Mouse (Mus musculus) hindbrain, embryonic 13.5 days (tissue): ENCODE results near the gene Hoxd12. TPM values are rescaled to one million over a fixed set of nuclear protein-coding genes. Genes with fewer than 3 reads are reported as not detected.

ENCODE experiments used
- ATAC-seq: fragments of 200-750 bp; cut with Nextera tagmentation; 2 replicates; pipeline ENCODE4 v1.8.0; 2017; ENCODE audit warnings: moderate TSS enrichment; ENCODE audit not compliant: low FRiP score
- H3K27ac ChIP-seq: fragments of 300-500 bp; sonication (generic); 2 replicates; pipeline ENCODE4 v1.5.1; 2015; ENCODE audit warnings: inconsistent platforms, mild to moderate bottlenecking, moderate library complexity
- H3K27me3 ChIP-seq: fragments of 300-500 bp; sonication (generic); 2 replicates; pipeline ENCODE4 v1.6.1; 2015; ENCODE audit warnings: mild to moderate bottlenecking, inconsistent platforms
- H3K36me3 ChIP-seq: fragments of 300-500 bp; sonication (generic); 2 replicates; pipeline ENCODE4 v1.6.1; 2015; ENCODE audit warnings: mild to moderate bottlenecking, inconsistent platforms
- H3K4me1 ChIP-seq: fragments of 300-500 bp; sonication (generic); replicated peaks from 2 replicates; pipeline ENCODE4 v1.6.1; 2015; ENCODE audit warnings: inconsistent platforms
- H3K4me2 ChIP-seq: fragments of 300-500 bp; sonication (generic); 2 replicates; pipeline ENCODE4 v1.6.1; 2015; ENCODE audit warnings: inconsistent platforms, mild to moderate bottlenecking, moderate library complexity
- H3K4me3 ChIP-seq: fragments of 300-500 bp; sonication (generic); 2 replicates; pipeline ENCODE4 v1.5.1; 2015; ENCODE audit warnings: mild to moderate bottlenecking, inconsistent platforms
- H3K9ac ChIP-seq: fragments of 300-500 bp; sonication (generic); 2 replicates; pipeline ENCODE4 v1.6.1; 2015; ENCODE audit warnings: mild to moderate bottlenecking, inconsistent platforms
- H3K9me3 ChIP-seq: fragments of 300-500 bp; sonication (generic); 2 replicates; pipeline ENCODE4 v1.6.1; 2016; ENCODE audit warnings: inconsistent platforms
- WGBS: fragments of 180-500 bp; shearing (Covaris S2); methylation state at CpG from one replicate; pipeline ENCODE4 v1.1.7; 2015; 5-methylcytosine and 5-hydroxymethylcytosine counted together
- polyA plus RNA-seq: library from polyadenylated mRNA; unstranded; fragments of >200 nt; fragmentation: Nextera tagmentation; extraction: Ambion mirVana; gene quantifications from 2 replicates; pipeline ENCODE4 v1.2.1, GENCODE M21; 2015

Hoxd12 gene
- polyA plus RNA-seq = not detected in 2 replicates

DNA sequence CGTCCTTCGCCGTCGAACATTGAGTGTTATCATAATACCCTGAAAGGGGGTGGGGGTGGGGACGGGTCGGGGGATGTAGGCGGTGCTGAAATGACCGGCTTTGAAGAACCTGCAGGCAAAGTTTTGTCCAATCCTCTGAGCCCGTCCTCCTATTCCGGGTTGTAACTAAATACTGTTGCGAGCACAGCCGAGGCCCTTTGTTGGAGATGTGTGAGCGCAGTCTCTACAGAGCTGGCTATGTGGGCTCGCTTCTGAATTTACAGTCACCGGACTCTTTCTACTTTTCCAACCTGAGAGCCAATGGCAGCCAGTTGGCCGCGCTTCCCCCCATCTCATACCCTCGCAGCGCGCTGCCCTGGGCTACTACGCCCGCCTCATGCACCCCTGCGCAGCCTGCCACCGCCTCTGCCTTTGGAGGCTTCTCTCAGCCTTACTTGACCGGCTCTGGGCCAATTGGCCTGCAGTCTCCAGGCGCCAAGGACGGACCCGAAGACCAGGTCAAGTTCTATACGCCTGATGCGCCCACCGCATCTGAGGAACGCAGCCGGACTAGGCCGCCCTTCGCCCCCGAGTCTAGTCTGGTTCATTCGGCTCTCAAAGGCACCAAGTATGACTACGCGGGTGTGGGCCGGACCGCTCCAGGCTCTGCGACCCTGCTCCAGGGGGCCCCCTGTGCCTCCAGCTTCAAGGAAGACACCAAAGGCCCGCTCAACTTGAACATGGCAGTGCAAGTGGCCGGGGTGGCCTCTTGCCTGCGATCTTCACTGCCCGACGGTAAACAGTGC lies at the start of gene Hoxd12:
Gene Hoxd12 (plus strand): TSS at position 133 of the 785 bp plus-strand sequence.
- Histone ChIP-seq H3K27ac (no peak within 1 kb of the TSS), H3K9me3 (no peaks in the 10 kb centered on the region), H3K36me3 (no peaks in the 10 kb centered on the region), H3K27me3 (peaks cover 100% of the 10 kb centered on the region), H3K9ac (no peak within 1 kb of the TSS), H3K4me3 (no peak within 1 kb of the TSS), H3K4me1 (peaks cover 4% of the 10 kb centered on the region), H3K4me2 (no peak within 1 kb of the TSS)
- WGBS = 2% methylated on average over 47 of the region's 47 CpGs
- ATAC-seq = no peak

DNA sequence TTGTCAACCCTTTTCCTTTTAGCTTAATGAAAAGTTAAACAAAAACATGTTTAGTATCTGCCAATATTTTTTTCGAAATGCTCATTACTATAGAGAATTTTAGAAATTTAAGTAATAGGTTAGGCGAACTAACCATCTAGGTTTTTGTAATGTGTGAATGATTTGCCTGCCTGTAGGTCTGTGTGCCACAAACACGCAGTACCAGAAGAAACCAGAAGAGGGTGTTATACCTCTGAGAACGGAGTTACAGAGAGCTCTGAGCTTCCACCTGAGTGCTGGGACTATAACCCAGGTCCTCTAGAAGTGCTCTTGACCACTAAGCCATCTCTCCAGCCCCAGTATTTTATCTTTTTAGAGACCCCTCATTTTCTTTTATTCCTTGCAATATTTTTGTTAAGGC lies 39.4 kb upstream of the Hoxd12 start:
- H3K9me3 ChIP-seq = no peaks in the 10 kb centered on the region
- H3K9ac ChIP-seq = no peak overlapping the region
- ATAC-seq = no peak
- WGBS = 67% methylated on average over 4 of the region's 4 CpGs
- no peak overlapping the region for H3K4me3 ChIP-seq
- H3K27me3 ChIP-seq = peaks cover 13% of the 10 kb centered on the region
- H3K4me1 ChIP-seq = no peaks in the 10 kb centered on the region
- H3K27ac ChIP-seq = no peak overlapping the region
- H3K36me3 ChIP-seq = no peaks in the 10 kb centered on the region
- H3K4me2 ChIP-seq = no peak overlapping the region

DNA sequence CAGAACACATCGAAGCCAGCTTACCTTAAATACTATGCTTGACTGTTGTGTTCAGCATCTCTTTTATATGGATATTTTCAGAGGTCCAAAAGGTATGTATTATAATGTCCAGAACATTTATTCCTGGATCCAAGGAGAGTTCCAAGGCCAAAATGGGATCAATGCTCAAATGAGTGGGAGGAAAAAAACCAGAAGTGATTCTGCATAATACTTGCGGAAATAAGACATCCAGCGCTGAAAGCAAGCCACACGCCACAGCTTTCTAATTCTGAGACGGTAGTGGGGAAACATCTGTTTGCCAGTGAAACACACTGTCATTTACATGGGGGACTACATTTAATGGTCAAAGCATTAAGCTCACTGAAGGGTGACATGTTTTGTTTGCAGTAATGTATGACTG lies 32.4 kb upstream of the Hoxd12 start:
- no peaks in the 10 kb centered on the region for H3K9me3 ChIP-seq
- H3K27me3 ChIP-seq = peaks cover 67% of the 10 kb centered on the region
- no peaks in the 10 kb centered on the region for H3K36me3 ChIP-seq
- no peak overlapping the region for H3K4me2 ChIP-seq
- no peaks in the 10 kb centered on the region for H3K4me1 ChIP-seq
- WGBS = 68% methylated on average over 5 of the region's 5 CpGs
- no peak overlapping the region for H3K4me3 ChIP-seq
- H3K27ac ChIP-seq = no peak overlapping the region
- no peak overlapping the region for H3K9ac ChIP-seq
- no peak for ATAC-seq

DNA sequence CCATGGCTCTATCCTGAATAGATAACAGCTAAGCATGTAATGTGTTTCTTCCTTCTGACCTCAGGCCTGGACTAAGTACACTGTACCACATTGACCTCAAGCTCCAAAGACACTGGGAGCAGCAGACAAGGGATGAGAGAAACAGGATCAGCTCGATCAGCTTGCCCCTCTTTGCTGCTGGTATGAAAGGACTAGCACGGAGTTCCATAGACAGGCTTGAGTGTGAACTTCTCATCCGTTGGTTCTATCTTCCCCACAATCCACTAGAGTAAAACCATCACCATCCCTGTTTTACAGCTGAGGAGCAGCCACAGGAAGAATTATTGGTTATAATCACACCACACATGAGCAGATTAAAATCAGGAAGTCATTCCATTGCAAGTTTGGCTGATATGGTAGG lies 29.2 kb upstream of the Hoxd12 start:
- no peaks in the 10 kb centered on the region for H3K36me3 ChIP-seq
- H3K4me3 ChIP-seq = no peak overlapping the region
- H3K4me1 ChIP-seq = 0 out of 2 replicates have a peak, but pooled peaks cover 4% of the 10 kb centered on the region
- ATAC-seq = no peak
- no peak overlapping the region for H3K27ac ChIP-seq
- no peaks in the 10 kb centered on the region for H3K9me3 ChIP-seq
- WGBS = 87% methylated on average over 3 of the region's 3 CpGs
- H3K27me3 ChIP-seq = peaks cover 87% of the 10 kb centered on the region
- H3K9ac ChIP-seq = no peak overlapping the region
- no peak overlapping the region for H3K4me2 ChIP-seq

DNA sequence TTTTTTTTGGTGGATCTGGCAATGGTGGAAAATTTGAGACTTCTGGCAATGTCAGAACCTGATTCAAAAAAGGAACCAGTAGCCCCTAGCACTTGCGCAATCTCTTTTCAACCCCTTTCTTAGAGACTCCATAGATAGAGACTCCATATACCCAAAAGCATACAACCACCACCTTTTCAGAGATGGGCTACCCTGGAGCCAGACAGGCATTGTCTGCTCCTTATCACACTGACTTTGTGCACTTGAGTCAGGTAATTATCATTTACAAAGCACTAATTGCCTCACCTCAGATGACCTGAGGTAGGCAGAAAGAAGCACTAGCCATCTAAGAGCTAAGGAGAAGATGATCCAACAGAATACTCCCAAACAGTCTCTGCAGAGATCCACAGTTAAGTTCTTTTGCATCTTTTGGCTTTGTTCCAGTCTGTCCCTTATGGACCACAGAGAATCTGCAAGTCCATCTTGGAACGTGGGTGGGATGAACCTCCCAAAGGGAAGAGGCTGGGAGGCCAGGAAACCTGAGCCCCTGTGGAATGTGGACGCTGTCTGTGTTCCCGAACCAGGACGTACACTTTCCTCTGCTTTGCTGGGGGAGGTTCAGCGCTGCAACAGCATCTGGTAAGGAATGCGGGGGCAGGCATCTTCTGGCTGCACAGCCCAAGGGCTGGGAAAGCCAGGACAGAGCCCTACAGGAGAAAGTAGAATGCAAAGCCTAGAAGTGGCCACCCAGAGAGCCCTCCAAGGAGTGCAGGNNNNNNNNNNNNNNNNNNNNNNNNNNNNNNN lies 27.5 kb upstream of the Hoxd12 start:
- H3K36me3 ChIP-seq = no peaks in the 10 kb centered on the region
- H3K9me3 ChIP-seq = no peaks in the 10 kb centered on the region
- H3K27me3 ChIP-seq = peaks cover 95% of the 10 kb centered on the region
- H3K27ac ChIP-seq = no peak overlapping the region
- H3K4me2 ChIP-seq = no peak overlapping the region
- ATAC-seq = no peak
- H3K4me1 ChIP-seq = 0 out of 2 replicates have a peak, but pooled peaks cover 4% of the 10 kb centered on the region
- no peak overlapping the region for H3K4me3 ChIP-seq
- H3K9ac ChIP-seq = no peak overlapping the region
- WGBS = 19% methylated on average over 7 of the region's 7 CpGs

DNA sequence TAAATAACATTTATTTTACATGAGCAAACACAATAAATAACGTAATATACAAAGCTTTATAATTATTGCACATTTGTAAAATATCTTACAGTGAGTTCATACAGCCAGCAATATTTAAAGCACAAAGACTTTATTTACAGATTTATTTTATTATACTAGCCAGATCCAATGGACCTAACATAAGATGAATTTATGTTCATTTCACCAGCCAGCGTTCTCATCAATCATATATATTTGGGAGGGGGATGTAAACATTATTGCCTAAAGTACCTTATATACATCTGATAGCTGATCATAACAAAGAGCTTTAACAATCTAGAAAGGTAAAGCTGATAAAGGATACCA lies 21.8 kb upstream of the Hoxd12 start:
- Histone ChIP-seq H3K27ac (no peak overlapping the region), H3K9ac (no peak overlapping the region), H3K36me3 (no peaks in the 10 kb centered on the region), H3K4me1 (peaks cover 15% of the 10 kb centered on the region), H3K27me3 (peaks cover 87% of the 10 kb centered on the region), H3K4me3 (no peak overlapping the region), H3K9me3 (no peaks in the 10 kb centered on the region), H3K4me2 (no peak overlapping the region)
- WGBS = 43% methylated on average over 2 of the region's 2 CpGs
- ATAC-seq = no peak

DNA sequence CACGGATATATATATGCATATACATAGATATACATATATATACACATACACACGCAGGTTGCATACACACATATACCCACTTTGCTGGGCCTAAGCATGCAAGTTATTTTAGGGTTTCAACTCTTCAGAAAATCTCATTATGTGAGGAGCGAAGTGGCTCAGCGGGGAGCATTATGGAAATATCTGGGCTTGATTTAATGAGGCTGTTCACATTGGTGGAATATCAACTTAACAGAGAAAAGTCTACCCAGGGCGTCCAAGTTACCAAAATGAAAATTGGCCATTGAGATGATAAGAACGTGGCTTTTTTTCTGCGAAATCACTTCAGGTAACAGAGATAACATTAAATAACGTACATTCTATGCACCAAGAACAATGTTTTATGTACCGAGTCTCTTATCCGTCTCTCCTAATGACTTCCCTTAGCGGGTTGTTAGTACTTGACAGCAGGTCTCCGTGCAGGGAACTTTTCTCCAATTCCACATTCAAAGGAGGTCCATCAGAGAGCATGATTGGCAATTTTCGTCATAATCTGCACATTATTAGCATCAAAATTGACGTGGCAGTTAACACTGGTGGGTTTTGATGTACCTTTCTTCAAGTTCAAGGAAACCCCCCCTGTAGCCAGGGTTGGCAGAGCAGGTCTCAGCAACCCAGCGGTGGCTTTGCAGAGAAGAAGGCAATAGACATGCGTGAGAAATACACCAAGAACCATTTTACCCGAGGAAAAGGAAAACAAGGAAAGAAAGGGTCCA lies 20.9 kb upstream of the Hoxd12 start:
- WGBS = 13% methylated on average over 17 of the region's 17 CpGs
- H3K36me3 ChIP-seq = no peaks in the 10 kb centered on the region
- no peak for ATAC-seq
- peak overlapping the region; percentile 55; the same call in 1 of the 2 replicates for H3K4me2 ChIP-seq
- H3K4me1 ChIP-seq = peaks cover 18% of the 10 kb centered on the region
- H3K27ac ChIP-seq = 0 out of 2 replicates have a peak overlapping the region, but pooled peaks have one; percentile 75
- H3K27me3 ChIP-seq = peaks cover 86% of the 10 kb centered on the region
- H3K4me3 ChIP-seq = 0 out of 2 replicates have a peak overlapping the region, but pooled peaks have one; percentile 1
- H3K9ac ChIP-seq = no peak overlapping the region
- H3K9me3 ChIP-seq = no peaks in the 10 kb centered on the region

DNA sequence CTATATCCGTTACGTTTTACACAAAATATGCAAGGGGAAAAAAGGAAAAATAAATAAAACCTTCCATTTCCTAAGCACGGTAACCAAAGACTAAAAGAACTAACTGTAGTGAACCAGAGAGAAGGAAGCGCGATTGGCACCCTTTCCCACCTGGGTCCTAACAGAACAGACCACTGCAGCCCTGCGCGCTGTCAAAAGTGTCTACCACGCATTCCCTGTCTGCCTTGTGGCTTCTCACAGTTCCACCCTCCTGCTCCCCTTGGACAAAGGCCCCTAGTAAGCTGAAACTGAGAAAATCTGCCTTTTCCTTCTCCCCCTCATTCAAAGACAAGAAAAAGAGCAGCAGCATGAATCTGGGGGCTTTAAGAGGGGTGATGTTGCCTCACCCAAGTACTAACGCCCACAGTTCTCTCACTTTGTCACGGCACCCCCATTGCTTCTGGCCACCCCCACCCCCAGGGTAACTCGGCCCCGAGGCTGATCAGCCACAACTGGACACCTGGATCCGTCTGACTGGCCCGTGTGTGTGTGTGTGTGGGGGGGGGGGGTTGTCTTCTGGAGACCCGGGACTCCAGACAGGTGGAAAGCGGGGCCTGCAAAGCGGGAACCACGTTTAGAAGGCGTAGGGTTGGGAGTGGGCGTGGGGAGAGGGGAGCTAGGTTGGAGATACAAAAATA lies 19.9 kb upstream of the Hoxd12 start:
- peaks cover 15% of the 10 kb centered on the region for H3K4me1 ChIP-seq
- H3K4me2 ChIP-seq = peak overlapping the region; percentile 55
- peaks cover 86% of the 10 kb centered on the region for H3K27me3 ChIP-seq
- peak overlapping the region; percentile 36 for H3K4me3 ChIP-seq
- WGBS = 7% methylated on average over 18 of the region's 20 CpGs
- peak overlapping the region; percentile 65 for H3K9ac ChIP-seq
- H3K27ac ChIP-seq = peak overlapping the region; percentile 75
- H3K36me3 ChIP-seq = no peaks in the 10 kb centered on the region
- H3K9me3 ChIP-seq = no peaks in the 10 kb centered on the region
- no peak for ATAC-seq

DNA sequence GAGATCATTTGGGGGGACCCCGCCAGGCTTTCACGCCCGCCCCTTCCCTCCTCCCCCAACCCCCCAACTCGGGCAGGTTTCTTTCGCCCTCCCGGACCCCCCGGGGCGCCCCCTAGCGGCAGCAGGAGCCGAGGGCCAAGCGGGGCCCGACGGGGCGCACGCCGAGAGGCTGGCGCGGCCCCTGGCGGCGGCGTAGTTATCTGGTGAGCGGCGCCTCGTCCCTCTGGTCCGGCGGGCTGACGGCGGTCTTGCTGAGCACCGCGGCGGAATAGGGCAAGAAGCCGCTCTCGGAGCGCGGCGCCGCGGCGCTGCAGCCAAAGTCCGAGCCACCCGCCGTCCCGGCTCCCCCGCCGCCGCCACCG lies 19.4 kb upstream of the Hoxd12 start:
- peak overlapping the region; percentile 55 for H3K4me2 ChIP-seq
- H3K27ac ChIP-seq = peak overlapping the region; percentile 75
- H3K27me3 ChIP-seq = peaks cover 86% of the 10 kb centered on the region
- H3K4me3 ChIP-seq = peak overlapping the region; percentile 36
- no peaks in the 10 kb centered on the region for H3K9me3 ChIP-seq
- H3K4me1 ChIP-seq = peaks cover 15% of the 10 kb centered on the region
- peak overlapping the region; percentile 65 for H3K9ac ChIP-seq
- H3K36me3 ChIP-seq = no peaks in the 10 kb centered on the region
- ATAC-seq = no peak
- WGBS = 2% methylated on average over 32 of the region's 47 CpGs

DNA sequence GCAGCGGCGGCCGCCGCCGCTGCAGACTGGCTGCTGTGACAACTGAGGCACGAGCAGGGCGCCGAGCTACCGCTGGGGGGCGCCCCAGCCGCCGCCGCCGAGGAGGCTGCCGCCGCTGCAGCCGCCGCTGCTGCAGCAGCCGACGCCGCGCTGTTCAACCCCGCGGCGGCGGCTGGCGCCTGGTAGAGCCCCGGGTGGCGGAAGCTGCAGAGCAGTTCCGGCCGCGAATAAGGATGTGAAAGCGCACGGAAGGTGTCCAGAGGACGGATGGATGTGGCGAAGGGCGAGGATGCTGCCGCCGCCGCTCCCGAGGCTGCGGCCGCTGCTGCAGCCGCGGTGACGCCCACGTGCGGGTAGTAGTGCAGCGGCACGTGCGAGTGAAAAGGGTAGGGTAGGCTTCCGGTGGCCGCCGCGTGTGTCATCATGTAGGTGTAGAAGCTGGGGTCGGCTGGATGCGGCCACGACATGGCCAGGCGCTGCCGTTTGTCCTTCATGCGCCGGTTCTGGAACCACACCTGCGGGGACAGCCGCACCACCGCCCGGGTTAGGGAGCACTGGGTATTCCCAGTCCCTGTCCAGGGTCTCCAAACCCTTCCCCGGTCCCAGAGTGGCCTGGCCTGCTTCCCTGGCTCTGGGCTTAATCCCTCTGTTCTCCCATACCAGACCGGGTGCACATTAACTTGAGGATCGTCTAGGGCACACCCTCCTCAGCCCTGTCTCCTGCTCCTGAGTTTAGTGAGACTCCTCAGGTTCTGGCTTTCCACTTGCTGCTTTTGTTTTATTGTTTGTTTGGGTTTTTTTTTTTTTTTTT lies 18.8 kb upstream of the Hoxd12 start:
- peaks cover 86% of the 10 kb centered on the region for H3K27me3 ChIP-seq
- no peaks in the 10 kb centered on the region for H3K9me3 ChIP-seq
- peak overlapping the region; percentile 65 for H3K9ac ChIP-seq
- no peak for ATAC-seq
- H3K4me1 ChIP-seq = peaks cover 15% of the 10 kb centered on the region
- peak overlapping the region; percentile 55 for H3K4me2 ChIP-seq
- H3K36me3 ChIP-seq = no peaks in the 10 kb centered on the region
- peak overlapping the region; percentile 36 for H3K4me3 ChIP-seq
- peak overlapping the region; percentile 75 for H3K27ac ChIP-seq
- under 1% methylated on average over 63 of the region's 69 CpGs for WGBS

DNA sequence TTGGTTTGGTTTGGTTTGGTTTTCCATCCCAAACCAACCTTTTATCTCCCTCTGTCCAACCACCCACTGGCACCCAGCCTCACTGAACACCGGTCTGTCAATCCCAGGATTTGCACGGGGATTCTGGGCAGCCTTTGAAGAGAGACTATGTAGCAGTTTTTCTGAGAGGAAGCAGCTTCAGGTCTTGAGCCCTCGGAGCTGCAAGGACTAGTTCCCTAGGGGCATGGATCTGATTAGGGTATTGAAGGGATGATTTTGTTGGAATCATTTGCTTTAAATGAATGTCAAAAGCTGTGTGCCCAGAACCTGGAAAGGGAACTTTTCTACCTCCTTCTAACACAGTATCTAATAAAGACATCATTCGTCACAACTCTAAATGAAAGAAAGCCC lies 18.2 kb upstream of the Hoxd12 start:
- WGBS = 0% methylated on average over 4 of the region's 4 CpGs
- no peak for ATAC-seq
- Histone ChIP-seq H3K9me3 (no peaks in the 10 kb centered on the region), H3K36me3 (no peaks in the 10 kb centered on the region), H3K4me2 (peak overlapping the region; percentile 29; the same call in 1 of the 2 replicates), H3K27me3 (peaks cover 88% of the 10 kb centered on the region), H3K27ac (peak overlapping the region; percentile 15; the same call in 1 of the 2 replicates), H3K9ac (0 out of 2 replicates have a peak overlapping the region, but pooled peaks have one; percentile 29), H3K4me1 (peaks cover 17% of the 10 kb centered on the region), H3K4me3 (peak overlapping the region; percentile 36)
